Mouse (Mus musculus): ENCODE results near the gene Zfp771.
"Not testable (repeated sequence)": the region's sequence is repeated elsewhere in the genome, so short reads cannot be mapped to it uniquely, and the experiment has no call there.

Gene Zfp771

DNA sequence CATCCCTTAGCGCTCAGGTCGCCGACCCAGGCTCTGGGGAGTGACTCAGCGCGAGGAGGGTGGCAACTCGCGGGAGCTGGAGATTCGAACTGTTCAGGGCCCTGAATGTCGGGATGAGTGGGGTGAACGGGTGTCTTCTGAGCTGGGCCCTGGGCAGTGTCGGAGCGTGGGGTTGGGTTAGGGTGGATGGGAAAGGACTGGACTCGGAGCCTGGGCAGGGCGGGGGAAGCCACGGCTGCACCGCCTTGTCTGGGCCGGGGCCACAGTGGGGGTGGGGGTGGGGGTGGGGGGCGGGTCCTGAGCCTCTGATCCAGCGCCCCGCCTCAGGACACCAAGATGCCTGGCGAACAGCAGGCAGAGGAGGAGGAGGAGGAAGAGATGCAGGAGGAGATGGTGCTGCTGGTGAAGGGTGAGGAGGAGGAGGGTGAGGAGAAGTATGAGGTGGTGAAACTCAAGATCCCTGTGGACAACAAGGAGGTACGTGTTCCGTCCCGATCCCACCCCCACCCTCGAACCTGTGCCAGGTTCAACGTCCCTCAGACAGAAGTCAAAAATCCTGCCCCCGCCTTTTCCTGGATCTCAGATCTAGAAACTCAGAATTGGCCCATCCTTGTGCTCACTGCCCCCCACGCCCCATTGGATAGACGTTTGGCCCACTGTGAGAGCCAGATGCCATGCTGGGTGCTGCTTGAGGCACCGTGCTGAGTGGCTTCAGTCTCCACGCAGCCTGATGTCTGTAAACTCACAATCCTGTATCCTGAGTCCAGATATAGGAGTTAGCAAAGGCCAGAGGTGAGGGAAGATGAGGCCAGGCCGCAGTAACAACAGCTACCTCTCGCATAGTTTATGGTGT is 810 bp downstream of the Zfp771 start:
- in situ Hi-C loops (cut with MboI; ENCODE audit: low pct_unique_long_range_greater_than_20kb in 1 of 2, low sequenced_read_pairs in 2 of 2, unreplicated experiment in 1 of 2) = no loop called here

GRCm38 (mm10) chr7:127250511-127250910 is 6.4 kb downstream of the Zfp771 start:
- in situ Hi-C loops (cut with MboI; ENCODE audit: low pct_unique_long_range_greater_than_20kb in 1 of 2, low sequenced_read_pairs in 2 of 2, unreplicated experiment in 1 of 2) = not testable (repeated sequence)

GRCm38 (mm10) chr7:127252414-127252813 is 8.3 kb downstream of the Zfp771 start:
- in situ Hi-C loops (cut with MboI; ENCODE audit: low pct_unique_long_range_greater_than_20kb in 1 of 2, low sequenced_read_pairs in 2 of 2, unreplicated experiment in 1 of 2) = no loop called here

GRCm38 (mm10) chr7:127253341-127253740 is 9.3 kb downstream of the Zfp771 start:
- in situ Hi-C loops (cut with MboI; ENCODE audit: low pct_unique_long_range_greater_than_20kb in 1 of 2, low sequenced_read_pairs in 2 of 2, unreplicated experiment in 1 of 2) = no loop called here

- in situ Hi-C loops (cut with MboI; ENCODE audit: low pct_unique_long_range_greater_than_20kb in 1 of 2, low sequenced_read_pairs in 2 of 2, unreplicated experiment in 1 of 2) = no loop called here
Observed at GRCm38 (mm10) chr7:127253821-127254769, 10.0 kb downstream of the Zfp771 start.

- in situ Hi-C loops (cut with MboI; ENCODE audit: low pct_unique_long_range_greater_than_20kb in 1 of 2, low sequenced_read_pairs in 2 of 2, unreplicated experiment in 1 of 2) = no loop called here
Observed at GRCm38 (mm10) chr7:127255008-127255407, 10.9 kb downstream of the Zfp771 start.

DNA sequence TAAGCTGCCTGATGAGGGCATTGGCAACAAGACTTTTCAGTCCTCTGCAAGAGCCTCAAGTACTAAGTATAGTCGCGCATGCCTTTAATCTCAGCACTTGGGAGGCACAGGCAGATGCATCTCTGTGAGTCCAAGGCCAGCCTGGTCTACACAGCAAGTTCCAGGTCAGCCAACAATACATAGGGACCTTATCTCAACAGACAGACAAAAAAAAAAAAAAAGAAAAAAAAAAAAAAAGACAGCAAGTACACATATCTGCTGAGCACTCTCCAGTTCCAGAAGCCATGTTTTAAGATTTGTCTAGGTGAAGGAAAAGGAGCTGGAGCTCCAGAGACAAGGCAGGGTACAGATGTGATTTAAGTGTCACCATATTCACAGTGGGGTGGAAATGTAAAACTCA is 11.9 kb downstream of the Zfp771 start:
- in situ Hi-C loops (cut with MboI; ENCODE audit: low pct_unique_long_range_greater_than_20kb in 1 of 2, low sequenced_read_pairs in 2 of 2, unreplicated experiment in 1 of 2) = no loop called here

DNA sequence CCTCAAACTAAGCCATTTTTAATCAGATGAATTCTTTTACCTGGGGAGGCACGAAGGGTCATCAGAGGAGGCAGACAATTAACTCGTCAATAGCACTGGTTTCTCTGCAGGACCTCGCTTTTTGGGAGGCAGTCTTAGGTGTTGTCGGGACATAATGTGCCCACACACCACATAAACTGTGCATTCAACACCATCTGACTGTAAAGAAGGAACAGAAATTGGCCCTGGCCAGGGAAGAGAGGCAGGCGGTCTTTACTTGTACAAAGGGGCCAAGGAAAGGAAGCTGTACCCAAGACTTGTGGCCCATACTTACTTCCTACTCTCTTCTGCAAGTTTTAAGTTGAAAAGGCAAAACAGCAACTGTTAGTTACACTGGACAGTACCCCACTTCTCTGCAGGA is 12.4 kb downstream of the Zfp771 start:
- in situ Hi-C loops (cut with MboI; ENCODE audit: low pct_unique_long_range_greater_than_20kb in 1 of 2, low sequenced_read_pairs in 2 of 2, unreplicated experiment in 1 of 2) = no loop called here

- in situ Hi-C loops (cut with MboI; ENCODE audit: low pct_unique_long_range_greater_than_20kb in 1 of 2, low sequenced_read_pairs in 2 of 2, unreplicated experiment in 1 of 2) = no loop called here
Observed at GRCm38 (mm10) chr7:127259186-127259905, 15.3 kb downstream of the Zfp771 start.

- in situ Hi-C loops (cut with MboI; ENCODE audit: low pct_unique_long_range_greater_than_20kb in 1 of 2, low sequenced_read_pairs in 2 of 2, unreplicated experiment in 1 of 2) = no loop called here
Observed at GRCm38 (mm10) chr7:127260309-127261111, 16.4 kb downstream of the Zfp771 start, which contains the start of gene Dctpp1. TSS of gene Dctpp1 (minus strand) at chr7:127260709.

DNA sequence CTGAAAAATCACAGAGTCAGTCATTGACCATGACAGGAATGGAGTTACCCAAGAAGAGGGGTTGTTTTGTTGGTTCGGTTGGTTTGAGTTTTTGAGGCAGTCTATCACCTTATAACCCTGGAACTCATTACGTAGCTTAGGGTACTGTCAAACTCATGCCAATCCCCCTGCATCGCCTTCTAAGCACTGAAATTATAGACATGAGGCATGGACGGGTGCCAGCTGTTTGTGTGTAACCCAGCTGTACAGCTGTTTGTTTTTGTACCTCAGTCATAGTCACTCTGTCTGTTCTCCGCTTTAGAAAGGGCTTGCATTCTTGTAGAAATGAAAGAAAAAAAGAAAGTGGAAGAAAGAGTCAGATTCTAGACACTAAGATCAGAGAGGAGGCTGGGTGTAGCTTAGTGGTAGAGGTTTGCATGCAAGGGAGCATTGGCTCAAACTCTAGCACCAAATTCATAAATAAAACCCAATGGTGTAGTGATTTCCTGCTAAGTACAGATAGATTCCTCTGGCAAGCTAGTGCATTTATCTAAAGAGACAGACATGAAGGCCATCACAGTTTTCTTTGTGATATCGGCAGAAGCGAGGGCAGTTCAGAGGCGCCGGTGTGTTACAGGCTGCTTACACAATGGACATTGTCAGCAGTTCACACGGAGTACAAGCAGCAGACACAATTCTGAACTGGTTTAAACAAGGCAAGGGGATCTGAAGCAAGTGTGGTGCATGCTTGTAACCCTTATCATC is 18.3 kb downstream of the Zfp771 start:
- in situ Hi-C loops (cut with MboI; ENCODE audit: low pct_unique_long_range_greater_than_20kb in 1 of 2, low sequenced_read_pairs in 2 of 2, unreplicated experiment in 1 of 2) = no loop called here

GRCm38 (mm10) chr7:127263526-127263925 is 19.5 kb downstream of the Zfp771 start:
- in situ Hi-C loops (cut with MboI; ENCODE audit: low pct_unique_long_range_greater_than_20kb in 1 of 2, low sequenced_read_pairs in 2 of 2, unreplicated experiment in 1 of 2) = no loop called here

- in situ Hi-C loops (cut with MboI; ENCODE audit: low pct_unique_long_range_greater_than_20kb in 1 of 2, low sequenced_read_pairs in 2 of 2, unreplicated experiment in 1 of 2) = no loop called here
Observed at GRCm38 (mm10) chr7:127270256-127270655, 26.2 kb downstream of the Zfp771 start.

GRCm38 (mm10) chr7:127270666-127271065 is 26.6 kb downstream of the Zfp771 start:
- in situ Hi-C loops (cut with MboI; ENCODE audit: low pct_unique_long_range_greater_than_20kb in 1 of 2, low sequenced_read_pairs in 2 of 2, unreplicated experiment in 1 of 2) = no loop called here

DNA sequence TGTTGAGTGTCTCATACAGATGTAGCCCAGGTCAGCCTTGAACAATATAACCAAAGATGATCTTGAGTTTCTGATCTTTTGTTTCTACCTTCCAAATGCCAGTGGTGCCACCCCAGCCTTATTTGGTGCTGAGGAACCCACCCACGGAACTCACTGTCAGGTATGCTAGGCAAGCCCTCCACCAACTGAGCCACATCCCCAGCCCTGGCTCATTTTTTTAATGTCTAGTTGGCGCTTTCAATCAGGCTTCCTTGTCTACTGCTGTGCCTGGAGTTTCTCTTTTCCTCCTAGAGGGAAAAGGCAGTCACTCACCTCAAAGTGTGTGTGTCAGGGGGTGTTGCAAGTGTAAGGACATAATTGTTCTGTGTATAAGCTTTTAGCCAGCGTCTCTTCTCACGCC is 27.0 kb downstream of the Zfp771 start:
- in situ Hi-C loops (cut with MboI; ENCODE audit: low pct_unique_long_range_greater_than_20kb in 1 of 2, low sequenced_read_pairs in 2 of 2, unreplicated experiment in 1 of 2) = no loop called here

DNA sequence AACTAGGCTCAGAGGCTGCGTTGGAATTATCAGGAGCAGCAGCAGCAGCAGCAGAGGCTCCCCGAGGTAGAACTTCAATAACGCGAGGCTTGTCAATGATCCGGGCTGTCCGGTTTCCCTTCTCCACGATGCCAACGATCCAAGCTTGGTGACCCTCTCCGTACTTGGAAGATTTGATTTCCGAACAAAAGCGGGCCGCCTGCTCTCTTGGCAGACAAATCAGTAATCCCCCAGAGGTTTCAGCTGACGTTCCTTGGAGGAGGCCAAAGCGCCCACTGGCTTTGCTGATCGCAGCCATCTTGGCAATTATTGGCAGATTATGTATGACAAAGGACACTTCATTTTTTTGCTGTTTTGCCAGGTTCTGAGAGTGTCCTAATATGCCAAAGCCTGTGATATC is 28.5 kb downstream of the Zfp771 start:
- in situ Hi-C loops (cut with MboI; ENCODE audit: low pct_unique_long_range_greater_than_20kb in 1 of 2, low sequenced_read_pairs in 2 of 2, unreplicated experiment in 1 of 2) = no loop called here

- in situ Hi-C loops (cut with MboI; ENCODE audit: low pct_unique_long_range_greater_than_20kb in 1 of 2, low sequenced_read_pairs in 2 of 2, unreplicated experiment in 1 of 2) = no loop called here
Observed at GRCm38 (mm10) chr7:127273118-127273923, 29.2 kb downstream of the Zfp771 start.

All from mouse embryonic stem cell (cell line).